Mouse (Mus musculus) macrophage (primary cell): ENCODE measurements around the gene Paics. TPM values are rescaled to one million over a fixed set of nuclear protein-coding genes. Genes with fewer than 3 reads are reported as not detected.

Experiments
- H3K27ac ChIP-seq: fragments of 350-480 bp; formaldehyde crosslinking; 2 replicates; pipeline ENCODE4 v1.9.0; 2021
- H3K36me3 ChIP-seq: fragments of 350-480 bp; formaldehyde crosslinking; 2 replicates; pipeline ENCODE4 v1.9.0; 2021; ENCODE audit errors: inconsistent target
- H3K4me3 ChIP-seq: fragments of 350-480 bp; formaldehyde crosslinking; 2 replicates; pipeline ENCODE4 v1.9.0; 2021; ENCODE audit errors: inconsistent target
- H3K79me2 ChIP-seq: fragments of 350-480 bp; formaldehyde crosslinking; 2 replicates; pipeline ENCODE4 v1.9.0; 2021; ENCODE audit errors: inconsistent target
- WGBS: methylation state at CpG from one replicate; pipeline ENCODE4 v1.1.7; 2026; ENCODE audit warnings: inconsistent platforms; ENCODE audit not compliant: missing documents; 5-methylcytosine and 5-hydroxymethylcytosine counted together
- polyA plus RNA-seq: library from polyadenylated mRNA; stranded (reverse); fragments of 250-400 nt; gene quantifications from 3 replicates; pipeline ENCODE4 v1.2.4, GENCODE M21; 2018; ENCODE audit warnings: inconsistent platforms

Paics gene
- polyA plus RNA-seq, 1 experiment from 2014 or later, result 77.7 TPM

DNA sequence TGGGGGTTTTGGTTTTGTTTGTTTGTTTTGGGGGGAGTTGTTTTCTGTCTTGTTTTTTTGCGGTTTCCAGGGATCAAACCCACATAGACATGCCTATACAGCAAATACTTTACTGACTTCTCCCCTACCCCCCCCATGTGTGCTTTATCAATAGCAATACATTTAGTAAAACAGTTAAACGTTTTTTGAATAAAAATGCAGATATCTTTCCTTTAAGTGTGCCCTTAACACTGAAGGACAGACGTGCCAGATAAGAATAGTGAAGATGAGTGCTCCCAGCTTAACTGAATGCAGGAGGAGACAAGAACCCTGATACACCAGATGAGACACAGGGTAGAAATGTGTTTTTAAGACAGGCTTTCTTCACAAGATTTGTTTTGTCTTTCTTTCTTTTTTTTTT is 60.0 kb downstream of the Paics start:
- 75% methylated on average over 3 of the region's 3 CpGs for WGBS
- Histone ChIP-seq H3K79me2 (no peaks in the 10 kb centered on the region), H3K27ac (no peak overlapping the region), H3K36me3 (no peaks in the 10 kb centered on the region), H3K4me3 (no peak overlapping the region)

DNA sequence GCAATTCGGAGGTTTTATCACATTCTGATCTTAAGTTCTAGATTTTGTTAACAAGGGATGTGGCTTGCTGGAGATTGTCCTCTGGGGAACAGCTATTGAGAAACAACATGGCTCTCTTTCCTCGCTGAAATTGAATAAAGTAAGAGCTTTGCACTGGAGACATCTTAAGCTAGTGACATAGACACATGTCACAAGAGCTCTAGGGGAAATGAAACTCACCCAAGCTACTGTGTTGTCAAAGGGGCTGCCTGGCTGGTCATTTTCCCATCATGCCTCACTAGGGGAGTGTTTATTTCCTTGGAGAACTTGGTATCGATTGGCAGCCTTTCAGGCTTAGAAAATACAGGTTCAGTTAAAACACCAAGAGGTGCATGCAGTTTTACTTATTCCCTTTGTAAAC is 62.1 kb downstream of the Paics start:
- WGBS, result 12% methylated on average over 3 of the region's 3 CpGs

DNA sequence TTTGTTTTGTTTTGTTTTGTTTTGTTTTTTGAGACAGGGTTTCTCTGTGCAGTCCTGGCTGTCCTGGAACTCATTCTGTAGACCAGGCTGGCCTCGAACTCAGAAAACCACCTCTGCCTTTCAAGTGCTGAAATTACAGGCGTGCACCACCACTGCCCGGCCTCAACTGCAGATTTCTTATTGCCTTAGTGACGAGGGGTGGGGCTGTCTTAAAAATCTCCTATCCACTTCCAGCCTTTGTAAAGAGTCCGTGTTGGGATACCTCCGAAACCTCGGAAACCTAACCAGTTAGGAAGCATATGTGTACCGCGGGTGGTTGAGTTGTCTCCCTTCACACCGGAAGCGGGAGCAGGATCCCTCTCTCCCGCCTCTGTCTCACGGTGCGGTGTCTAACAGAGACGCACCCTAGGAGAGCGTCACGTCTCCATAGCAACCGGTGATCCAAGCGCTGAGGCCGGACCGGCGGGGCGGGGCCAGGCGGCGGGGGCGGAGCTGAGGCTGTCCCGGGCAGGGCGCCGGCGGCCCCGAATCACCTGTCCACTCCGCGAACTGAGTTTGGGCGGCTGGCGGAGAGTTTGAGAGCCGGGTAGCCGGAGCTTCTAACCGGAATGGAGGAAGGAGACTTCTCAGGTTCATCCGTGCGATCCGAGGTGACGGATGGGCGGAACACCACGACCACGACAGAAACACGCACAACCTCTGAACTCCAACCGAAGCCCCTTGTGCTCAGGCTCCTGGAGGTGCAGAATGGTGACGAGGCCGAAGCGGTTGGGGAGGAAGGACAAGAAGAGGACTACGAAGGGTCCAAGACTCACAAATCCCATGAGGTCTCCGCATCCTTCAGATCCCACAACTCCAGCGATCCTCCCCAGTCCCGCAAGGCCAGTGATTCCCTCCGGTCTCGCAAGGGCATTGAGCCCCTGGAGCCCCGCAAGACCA is 64.7 kb downstream of the Paics start, which contains the start of gene Thegl:
Thegl (plus strand) TSS at position 480 of the 939 bp plus-strand sequence.
- H3K4me3 ChIP-seq, result peak within 1 kb of the TSS; percentile 26
- WGBS, result 24% methylated on average over 51 of the region's 57 CpGs
- no peaks in the 10 kb centered on the region for H3K36me3 ChIP-seq
- no peak within 1 kb of the TSS for H3K27ac ChIP-seq
- no peaks in the 10 kb centered on the region for H3K79me2 ChIP-seq

More for the DNA sequence above, 62.1 kb downstream of the Paics start:
- H3K36me3 ChIP-seq, result no peaks in the 10 kb centered on the region
- no peaks in the 10 kb centered on the region for H3K79me2 ChIP-seq
- H3K27ac ChIP-seq, result no peak overlapping the region
- H3K4me3 ChIP-seq, result no peak overlapping the region

Other genes starting within 250 kb of the Paics start
- 2.9 to 8.2 TPM (median 7.4 TPM) in 3 replicates for gene Aasdh, start 45.8 kb upstream of the Paics start, polyA plus RNA-seq
- 5.5 to 17.3 TPM (median 7.5 TPM) in 3 replicates for gene Ppat, start 271 bp downstream of the Paics start, polyA plus RNA-seq
- 62.3 to 120 TPM (median 71.9 TPM) in 3 replicates for gene Srp72, start 23.4 kb downstream of the Paics start, polyA plus RNA-seq
- not detected in 3 replicates for gene Arl9, start 52.7 kb downstream of the Paics start, polyA plus RNA-seq
- not detected in 3 replicates for gene Thegl, start 64.7 kb downstream of the Paics start, polyA plus RNA-seq
- 0.44 to 0.90 TPM (median 0.78 TPM) in 3 replicates for gene Hopx, start 163.8 kb downstream of the Paics start, polyA plus RNA-seq